Mouse (Mus musculus) liver, embryonic 14.5 days (tissue): Measurements from ENCODE around the gene Cnih2. TPM values are rescaled to one million over a fixed set of nuclear protein-coding genes. Genes with fewer than 3 reads are reported as not detected.

Experiments used
- ATAC-seq: fragments of 200-750 bp; cut with Nextera tagmentation; 2 replicates; pipeline ENCODE4 v1.8.0; 2017; ENCODE audit warnings: moderate number of reproducible peaks, mild to moderate bottlenecking, moderate library complexity; ENCODE audit not compliant: insufficient read depth
- DNase-seq, 3 experiments: peaks; one replicate each; pipeline ENCODE4 v3.0.0-alpha.2; 2012 to 2013; ENCODE audit warnings: low read depth in 3 of 3, low spot score in 3 of 3
- H3K27ac ChIP-seq: fragments of 300-500 bp; sonication (generic); 2 replicates; pipeline ENCODE4 v1.5.1; 2014; ENCODE audit warnings: moderate library complexity, mild to moderate bottlenecking, control low read depth, inconsistent platforms
- H3K27me3 ChIP-seq: fragments of 300-500 bp; sonication (generic); 2 replicates; pipeline ENCODE4 v1.6.1; 2014; ENCODE audit warnings: mild to moderate bottlenecking, low read length, moderate library complexity; ENCODE audit not compliant: control insufficient read depth, insufficient read depth
- H3K36me3 ChIP-seq: fragments of 300-500 bp; sonication (generic); replicated peaks from 2 replicates; pipeline ENCODE4 v1.6.1; 2014; ENCODE audit warnings: low read depth; ENCODE audit not compliant: control insufficient read depth, insufficient read depth
- H3K4me1 ChIP-seq, 2 experiments: fragments of 200-500 bp in 1 of 2; fragments of 300-500 bp in 1 of 2; sonication (generic) in 1 of 2; replicated peaks; 2 replicates each; pipeline ENCODE4 v1.6.1; 2012 to 2014; ENCODE audit warnings: antibody characterized with exemption in 1 of 2, inconsistent platforms in 1 of 2, low read length in 1 of 2; ENCODE audit not compliant: control insufficient read depth in 2 of 2, insufficient read depth in 2 of 2
- H3K4me2 ChIP-seq: fragments of 300-500 bp; sonication (generic); 2 replicates; pipeline ENCODE4 v1.6.1; 2014; ENCODE audit warnings: low read depth, mild to moderate bottlenecking, control low read depth, moderate library complexity
- H3K4me3 ChIP-seq, 2 experiments: fragments of 200-500 bp in 1 of 2; fragments of 300-500 bp in 1 of 2; sonication (generic) in 1 of 2; 2 replicates each; pipeline ENCODE4 v1.5.1; 2012 to 2014; ENCODE audit warnings: low read depth in 2 of 2, low read length in 2 of 2, mild to moderate bottlenecking in 2 of 2, control low read depth in 1 of 2, inconsistent platforms in 1 of 2, moderate library complexity in 1 of 2; ENCODE audit not compliant: insufficient read depth in 1 of 2
- H3K9ac ChIP-seq: fragments of 300-500 bp; sonication (generic); replicated peaks from 2 replicates; pipeline ENCODE4 v1.6.1; 2014; ENCODE audit warnings: mild to moderate bottlenecking, control low read depth, moderate library complexity
- H3K9me3 ChIP-seq: fragments of 300-500 bp; sonication (generic); 2 replicates; pipeline ENCODE4 v1.6.1; 2016; ENCODE audit warnings: low read length, mixed read lengths; ENCODE audit not compliant: control insufficient read depth
- CTCF ChIP-seq: IDR thresholded peaks from 2 replicates; pipeline ENCODE4 v1.5.1; 2016; ENCODE audit warnings: antibody characterized with exemption, low read depth, control low read depth
- EP300 ChIP-seq: IDR thresholded peaks from 2 replicates; pipeline ENCODE4 v1.6.1; 2016; ENCODE audit warnings: antibody characterized with exemption, low read depth
- WGBS: fragments of 180-500 bp; shearing (Covaris S2); extraction: QIAGEN DNeasy Blood & Tissue Kit; methylation state at CpG from one replicate; pipeline ENCODE4 v1.1.7; 2014; ENCODE audit not compliant: insufficient replicate concordance; 5-methylcytosine and 5-hydroxymethylcytosine counted together
- polyA plus RNA-seq, 2 experiments: library from polyadenylated mRNA; depleted of rRNA in 1 of 2; stranded (reverse) in 1 of 2; unstranded in 1 of 2; fragments of >200 nt; fragmentation: Nextera tagmentation in 1 of 2; extraction: Ambion mirVana in 1 of 2; gene quantifications; 2 replicates each; pipeline versions ENCODE4 v1.2.1 to v1.2.3; 2012 to 2014

Gene Cnih2
- polyA plus RNA-seq, 2 experiments: 0.50 to 0.63 TPM

DNA sequence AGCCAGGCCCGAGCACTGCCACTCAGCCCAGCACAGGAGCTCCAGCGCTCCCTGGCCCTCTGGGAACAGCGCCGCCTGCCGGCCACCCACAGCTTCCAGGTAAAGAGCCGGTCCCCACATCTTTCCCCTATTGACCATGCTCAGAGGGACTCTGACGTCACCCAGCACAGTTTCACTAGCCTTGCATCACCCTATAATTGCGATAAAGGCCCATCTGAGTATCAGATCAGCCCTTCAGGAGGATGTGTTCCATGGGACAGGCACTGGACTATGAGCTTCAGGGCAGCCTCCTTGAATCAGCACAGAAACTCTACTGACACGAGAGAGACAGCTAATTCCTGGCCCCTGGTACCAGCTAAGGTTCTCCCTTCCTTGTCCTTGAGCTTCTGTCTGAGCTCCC is 44.4 kb downstream of the Cnih2 start:
- Histone ChIP-seq H3K4me2 (no peak overlapping the region), H3K9ac (no peak overlapping the region), H3K27ac (no peak overlapping the region), H3K4me1 (peaks cover 0 to 7% of the 10 kb centered on the region in 2 experiments; a peak in 3 of 4 replicates), H3K27me3 (peaks cover 21% of the 10 kb centered on the region), H3K36me3 (no peaks in the 10 kb centered on the region), H3K9me3 (no peaks in the 10 kb centered on the region), H3K4me3 (no peak overlapping the region)
- no peak for DNase-seq
- TF ChIP-seq EP300 (no peak), CTCF (peak; percentile 94)
- WGBS: 26% methylated on average over 9 of the region's 9 CpGs
- no peak for ATAC-seq

DNA sequence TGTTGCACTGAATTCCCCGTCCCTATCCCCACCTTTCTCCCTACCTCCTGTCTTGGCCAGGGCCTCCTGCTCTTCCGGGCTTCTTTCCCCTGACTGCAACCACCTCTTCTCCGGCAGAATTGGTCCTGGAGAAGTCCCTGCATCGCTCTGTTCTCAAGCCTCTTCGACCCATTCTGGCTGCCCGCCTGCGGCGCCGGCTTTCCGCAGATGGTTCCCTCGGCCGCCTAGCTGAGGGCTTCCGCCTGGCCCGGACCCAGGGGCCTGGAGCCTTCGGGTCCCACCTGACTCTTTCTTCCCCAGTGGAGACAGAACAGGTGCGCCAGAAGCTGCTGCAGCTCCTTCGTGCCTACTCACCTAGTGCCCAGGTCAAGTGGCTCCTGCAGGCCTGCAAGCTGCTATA is 45.5 kb downstream of the Cnih2 start:
- no peaks in the 10 kb centered on the region for H3K9me3 ChIP-seq
- H3K27me3 ChIP-seq: peaks cover 21% of the 10 kb centered on the region
- H3K4me2 ChIP-seq: no peak overlapping the region
- no peak overlapping the region for H3K4me3 ChIP-seq
- DNase-seq: no peak
- WGBS: 72% methylated on average over 17 of the region's 17 CpGs
- no peak for ATAC-seq
- H3K27ac ChIP-seq: no peak overlapping the region
- H3K36me3 ChIP-seq: no peaks in the 10 kb centered on the region
- H3K9ac ChIP-seq: no peak overlapping the region
- no peaks in the 10 kb centered on the region; a peak in 1 of 4 replicates for H3K4me1 ChIP-seq
- TF ChIP-seq EP300: no peak
- no peak for TF ChIP-seq CTCF

DNA sequence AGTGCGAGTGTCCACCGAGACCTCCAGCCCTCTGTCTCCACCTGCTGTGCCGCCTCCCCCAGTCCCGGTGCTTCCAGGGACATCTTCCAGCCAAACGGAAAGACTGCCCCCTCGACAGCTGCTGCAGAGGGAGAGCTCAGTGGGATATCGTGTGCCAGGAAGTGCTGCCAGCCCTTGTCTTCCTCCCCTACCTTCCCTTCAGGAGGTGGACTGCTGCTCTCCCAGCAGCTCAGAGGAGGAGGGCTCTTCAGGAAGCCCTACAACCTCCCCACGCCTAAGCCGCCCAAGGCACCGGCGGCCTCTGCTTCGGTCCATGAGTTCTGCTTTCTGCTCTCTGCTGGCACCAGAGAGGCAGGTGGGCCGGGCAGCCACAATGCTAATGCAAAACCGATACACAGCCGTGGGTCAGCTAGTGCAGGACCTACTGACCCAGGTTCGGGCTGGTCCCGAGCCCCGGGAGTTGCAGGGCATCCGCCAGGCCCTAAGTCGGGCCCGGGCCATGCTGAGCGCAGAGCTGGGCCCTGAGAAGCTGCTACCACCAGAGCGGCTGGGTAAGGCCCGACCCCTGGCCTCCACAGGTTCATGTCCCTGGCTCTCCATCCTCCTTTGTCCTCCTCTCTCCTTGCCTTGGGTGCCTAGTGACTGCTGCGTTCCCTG is 46.0 kb downstream of the Cnih2 start:
- no peak for DNase-seq
- Histone ChIP-seq H3K27me3 (peaks cover 21% of the 10 kb centered on the region), H3K9ac (no peak overlapping the region), H3K27ac (no peak overlapping the region), H3K9me3 (no peaks in the 10 kb centered on the region), H3K4me3 (no peak overlapping the region), H3K4me1 (no peaks in the 10 kb centered on the region; a peak in 1 of 4 replicates), H3K36me3 (no peaks in the 10 kb centered on the region), H3K4me2 (no peak overlapping the region)
- WGBS: 34% methylated on average over 25 of the region's 25 CpGs
- no peak for TF ChIP-seq CTCF
- no peak for ATAC-seq

DNA sequence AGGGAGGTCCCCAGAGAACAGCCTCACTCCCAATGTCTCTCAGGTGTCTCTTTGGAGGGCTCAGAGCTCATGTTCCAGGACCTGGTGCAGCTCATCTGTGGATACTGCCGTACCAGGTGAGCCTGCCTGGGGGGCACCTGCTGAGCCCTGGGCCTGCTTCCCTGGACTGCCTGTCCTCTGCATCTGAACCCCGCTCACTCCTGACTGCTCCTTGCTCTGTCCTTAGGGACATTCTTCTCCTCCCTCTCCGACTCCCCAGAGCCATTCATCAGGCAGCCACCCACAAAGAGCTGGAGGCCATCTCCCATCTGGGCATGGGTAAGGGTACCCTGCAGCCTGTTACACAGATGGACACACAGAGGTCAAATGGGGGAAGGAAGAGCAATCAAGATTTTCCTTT is 46.8 kb downstream of the Cnih2 start:
- H3K4me1 ChIP-seq: no peaks in the 10 kb centered on the region; a peak in 1 of 4 replicates
- no peak overlapping the region for H3K27ac ChIP-seq
- no peak overlapping the region for H3K4me3 ChIP-seq
- WGBS: 50% methylated on average over 3 of the region's 3 CpGs
- peaks cover 21% of the 10 kb centered on the region for H3K27me3 ChIP-seq
- H3K4me2 ChIP-seq: no peak overlapping the region
- no peaks in the 10 kb centered on the region for H3K9me3 ChIP-seq
- TF ChIP-seq CTCF (no peak), EP300 (no peak)
- DNase-seq (no peak), ATAC-seq (no peak)
- H3K36me3 ChIP-seq: no peaks in the 10 kb centered on the region
- no peak overlapping the region for H3K9ac ChIP-seq

DNA sequence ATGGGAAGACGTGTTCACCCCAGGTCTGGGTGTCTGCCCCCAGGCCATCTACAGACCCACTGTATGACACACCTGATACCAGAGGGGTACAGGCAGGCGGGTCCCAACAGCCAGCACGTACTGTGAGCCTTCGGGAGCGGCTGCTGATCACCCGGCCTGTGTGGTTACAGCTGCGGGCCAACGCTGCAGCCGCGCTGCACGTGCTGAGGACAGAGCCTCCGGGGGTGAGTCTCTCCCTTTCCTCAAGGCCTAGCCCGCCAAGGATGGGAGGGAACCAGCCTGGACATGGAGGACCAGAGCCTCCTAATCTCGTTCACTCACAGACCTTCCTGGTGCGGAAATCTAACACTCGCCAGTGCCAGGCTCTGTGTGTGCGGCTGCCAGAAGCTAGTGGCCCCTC is 47.3 kb downstream of the Cnih2 start:
- Histone ChIP-seq H3K4me1 (no peaks in the 10 kb centered on the region), H3K4me3 (no peak overlapping the region), H3K9me3 (no peaks in the 10 kb centered on the region), H3K27me3 (peaks cover 21% of the 10 kb centered on the region), H3K36me3 (no peaks in the 10 kb centered on the region), H3K27ac (no peak overlapping the region), H3K9ac (no peak overlapping the region), H3K4me2 (peak overlapping the region; percentile 13; the same call in 1 of the 2 replicates)
- DNase-seq (no peak), ATAC-seq (no peak)
- TF ChIP-seq EP300 (no peak), CTCF (no peak)
- 14% methylated on average over 17 of the region's 17 CpGs for WGBS
